Mouse (Mus musculus): ENCODE measurements at regions not wholly inside any gene's neighbourhood (a gene's known extent, or its start where the extent isn't known, plus 50 kb on each side); places are given as distances from the start of the nearest gene placed in this dataset.
A peak's percentile ranks its signal among the peaks of the same experiment; 100 is the strongest.

DNA sequence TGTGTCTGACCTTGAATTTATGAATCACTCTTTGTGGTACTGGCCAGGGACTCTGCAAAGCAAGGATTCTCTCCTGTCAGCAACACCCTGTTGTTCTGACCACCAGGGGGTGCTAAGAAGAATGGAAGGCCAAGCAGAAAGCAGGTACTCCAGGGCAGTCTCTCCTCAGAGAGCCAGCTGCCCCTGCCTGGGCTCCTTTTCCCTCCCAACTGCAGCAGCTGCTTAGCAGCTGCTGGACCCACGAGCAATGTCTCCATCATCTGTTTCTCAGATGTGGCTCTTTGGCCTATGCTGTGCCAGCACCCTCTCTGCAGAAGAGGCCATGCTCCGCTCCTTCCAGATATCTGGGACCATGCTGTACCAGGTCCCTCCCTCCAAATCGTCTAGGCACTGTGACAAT lies 124.9 kb downstream of the Abhd5 start:
- Histone ChIP-seq H3K4me3 (ENCODE audit: low read depth, low read length) (no peak overlapping the region), H3K9ac (ENCODE audit: low read length) (no peak overlapping the region), H3K4me2 (ENCODE audit: low read depth, severe bottlenecking) (no peak overlapping the region), H3K36me3 (ENCODE audit: control insufficient read depth, insufficient read depth, low read length) (no peaks in the 10 kb centered on the region), H3K27me3 (ENCODE audit: control insufficient read depth, insufficient read depth, low read length) (no peaks in the 10 kb centered on the region), H3K4me1 (ENCODE audit: control insufficient read depth, insufficient read depth, low read length) (no peaks in the 10 kb centered on the region), H3K9me3 (ENCODE audit: control insufficient read depth, low read length) (no peaks in the 10 kb centered on the region), H3K27ac (replicated peaks; ENCODE audit: low read depth, low read length) (no peak overlapping the region)
- DNase-seq (ENCODE audit: low spot score) (peak; percentile 57), ATAC-seq (ENCODE audit: insufficient number of reproducible peaks, low FRiP score, low TSS enrichment, low read depth) (no peak)
- 59% methylated on average over 3 of the region's 3 CpGs for WGBS

DNA sequence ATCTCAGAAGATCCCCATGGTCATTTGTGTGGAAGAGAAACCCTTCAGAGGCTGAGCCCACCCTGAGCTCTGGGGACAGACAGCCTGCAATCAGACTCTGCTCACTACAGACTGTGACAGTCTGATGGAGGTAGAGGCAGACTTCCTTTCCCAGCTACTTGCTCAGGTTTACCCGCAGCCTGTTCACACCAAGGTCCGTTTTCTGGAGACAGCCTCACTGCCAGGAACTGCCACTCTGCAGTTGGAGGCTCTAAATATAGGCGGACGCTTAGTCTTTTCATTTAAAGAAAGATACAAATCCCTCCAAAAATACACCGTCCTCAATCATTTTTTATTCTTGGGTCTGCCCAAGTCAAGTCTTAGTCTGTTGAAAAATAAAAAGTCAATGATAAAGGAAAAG lies 135.6 kb downstream of the Abhd5 start:
- no peaks in the 10 kb centered on the region for H3K4me1 ChIP-seq (ENCODE audit: control insufficient read depth, insufficient read depth, low read length)
- H3K9ac ChIP-seq (ENCODE audit: low read length): no peak overlapping the region
- no peak for ATAC-seq (ENCODE audit: insufficient number of reproducible peaks, low FRiP score, low TSS enrichment, low read depth)
- no peaks in the 10 kb centered on the region for H3K9me3 ChIP-seq (ENCODE audit: control insufficient read depth, low read length)
- H3K4me2 ChIP-seq (ENCODE audit: low read depth, severe bottlenecking): no peak overlapping the region
- 88% methylated on average over 5 of the region's 5 CpGs for WGBS
- no peaks in the 10 kb centered on the region for H3K27me3 ChIP-seq (ENCODE audit: control insufficient read depth, insufficient read depth, low read length)
- H3K4me3 ChIP-seq (ENCODE audit: low read depth, low read length): no peak overlapping the region
- no peak for DNase-seq (ENCODE audit: low spot score)
- H3K27ac ChIP-seq (replicated peaks; ENCODE audit: low read depth, low read length): no peak overlapping the region
- H3K36me3 ChIP-seq (ENCODE audit: control insufficient read depth, insufficient read depth, low read length): no peaks in the 10 kb centered on the region

DNA sequence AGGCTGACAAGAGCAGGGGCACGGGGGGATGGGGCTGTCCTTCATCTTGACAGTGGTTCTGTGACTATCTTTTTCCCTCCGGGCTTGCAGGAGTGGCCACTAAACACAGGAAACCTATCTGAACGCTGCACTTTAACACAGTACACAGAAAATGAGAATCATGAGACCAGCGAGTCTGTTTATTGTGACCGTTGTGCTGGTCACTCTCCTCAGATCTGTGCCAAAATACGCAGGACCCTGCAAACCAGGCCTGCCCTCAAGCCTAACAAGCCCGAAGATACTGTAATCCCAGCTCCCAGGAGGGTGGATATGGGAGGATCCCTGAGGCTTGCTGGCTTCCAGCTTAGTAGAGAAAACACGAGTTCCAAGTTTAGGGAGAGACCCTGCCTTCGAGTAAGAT lies 143.3 kb downstream of the Abhd5 start:
- no peaks in the 10 kb centered on the region for H3K36me3 ChIP-seq (ENCODE audit: control insufficient read depth, insufficient read depth, low read length)
- DNase-seq (ENCODE audit: low spot score): no peak
- ATAC-seq (ENCODE audit: insufficient number of reproducible peaks, low FRiP score, low TSS enrichment, low read depth): no peak
- H3K9ac ChIP-seq (ENCODE audit: low read length): no peak overlapping the region
- H3K4me2 ChIP-seq (ENCODE audit: low read depth, severe bottlenecking): no peak overlapping the region
- no peaks in the 10 kb centered on the region for H3K9me3 ChIP-seq (ENCODE audit: control insufficient read depth, low read length)
- no peaks in the 10 kb centered on the region for H3K4me1 ChIP-seq (ENCODE audit: control insufficient read depth, insufficient read depth, low read length)
- WGBS: 78% methylated on average over 9 of the region's 9 CpGs
- no peak overlapping the region for H3K4me3 ChIP-seq (ENCODE audit: low read depth, low read length)
- H3K27ac ChIP-seq (replicated peaks; ENCODE audit: low read depth, low read length): no peak overlapping the region
- H3K27me3 ChIP-seq (ENCODE audit: control insufficient read depth, insufficient read depth, low read length): no peaks in the 10 kb centered on the region

DNA sequence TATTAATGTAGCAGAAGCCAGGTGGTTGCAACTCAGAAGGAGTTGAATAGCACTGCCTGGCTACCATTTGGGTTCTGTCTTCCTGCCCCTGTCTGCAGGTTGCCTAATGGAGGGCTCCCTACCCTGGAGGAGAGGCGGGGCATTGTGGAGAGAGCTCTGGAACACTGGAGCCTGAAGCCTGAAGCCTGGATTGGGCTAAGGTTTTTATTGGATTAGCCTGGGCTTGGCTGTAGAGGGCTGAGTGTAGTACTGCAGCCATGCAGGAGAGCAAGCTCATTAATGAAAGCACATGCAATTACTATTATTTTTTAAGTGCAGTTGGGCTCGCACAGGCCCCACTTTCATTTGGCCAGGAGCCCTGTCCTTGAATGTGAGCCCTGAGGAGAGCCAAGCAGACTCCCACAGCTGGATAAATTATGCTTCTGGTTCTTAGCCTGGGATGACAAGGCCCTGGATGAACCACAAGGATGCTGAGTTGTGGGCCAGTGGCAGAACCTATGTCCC lies 145.1 kb downstream of the Abhd5 start:
- Histone ChIP-seq H3K4me3 (ENCODE audit: low read depth, low read length) (no peak overlapping the region), H3K9me3 (ENCODE audit: control insufficient read depth, low read length) (no peaks in the 10 kb centered on the region), H3K36me3 (ENCODE audit: control insufficient read depth, insufficient read depth, low read length) (no peaks in the 10 kb centered on the region), H3K4me1 (ENCODE audit: control insufficient read depth, insufficient read depth, low read length) (peaks cover 8% of the 10 kb centered on the region), H3K9ac (ENCODE audit: low read length) (no peak overlapping the region), H3K27ac (replicated peaks; ENCODE audit: low read depth, low read length) (no peak overlapping the region), H3K27me3 (ENCODE audit: control insufficient read depth, insufficient read depth, low read length) (no peaks in the 10 kb centered on the region), H3K4me2 (ENCODE audit: low read depth, severe bottlenecking) (no peak overlapping the region)
- DNase-seq (ENCODE audit: low spot score) (no peak), ATAC-seq (ENCODE audit: insufficient number of reproducible peaks, low FRiP score, low TSS enrichment, low read depth) (0 out of 2 replicates have a peak, but pooled peaks have one; percentile 39)
- 67% methylated on average over 2 of the region's 2 CpGs for WGBS

DNA sequence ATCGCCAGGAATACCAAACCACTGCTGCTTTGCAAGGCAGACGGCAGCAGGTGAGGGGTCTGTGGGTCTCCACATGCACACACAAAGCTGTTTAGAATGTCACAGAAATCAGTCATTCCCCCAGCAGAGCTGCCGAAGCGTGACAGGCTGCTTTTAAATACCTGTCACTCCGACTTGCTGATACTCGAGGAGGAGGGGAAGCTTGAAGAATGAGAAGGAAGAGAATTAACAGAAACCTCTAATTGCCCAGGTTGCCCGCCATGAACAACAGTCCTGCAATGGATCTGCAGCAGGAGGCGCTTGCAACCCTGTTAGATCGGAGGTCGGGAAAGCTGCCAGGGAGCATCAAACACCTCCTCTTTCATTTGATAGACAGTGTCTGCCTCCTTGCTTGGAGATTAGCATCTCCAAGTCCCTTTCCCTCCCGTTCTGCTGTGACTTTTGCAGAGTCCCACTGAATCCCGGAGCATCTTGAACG lies 150.5 kb downstream of the Abhd5 start:
- Histone ChIP-seq H3K36me3 (ENCODE audit: control insufficient read depth, insufficient read depth, low read length) (no peaks in the 10 kb centered on the region), H3K9ac (ENCODE audit: low read length) (no peak overlapping the region), H3K27me3 (ENCODE audit: control insufficient read depth, insufficient read depth, low read length) (no peaks in the 10 kb centered on the region), H3K4me1 (ENCODE audit: control insufficient read depth, insufficient read depth, low read length) (peaks cover 10% of the 10 kb centered on the region), H3K4me3 (ENCODE audit: low read depth, low read length) (no peak overlapping the region), H3K27ac (replicated peaks; ENCODE audit: low read depth, low read length) (no peak overlapping the region), H3K9me3 (ENCODE audit: control insufficient read depth, low read length) (no peaks in the 10 kb centered on the region; the same call in 1 of the 2 replicates), H3K4me2 (ENCODE audit: low read depth, severe bottlenecking) (no peak overlapping the region)
- ATAC-seq (ENCODE audit: insufficient number of reproducible peaks, low FRiP score, low TSS enrichment, low read depth) (no peak), DNase-seq (ENCODE audit: low spot score) (no peak)
- 52% methylated on average over 13 of the region's 13 CpGs for WGBS

DNA sequence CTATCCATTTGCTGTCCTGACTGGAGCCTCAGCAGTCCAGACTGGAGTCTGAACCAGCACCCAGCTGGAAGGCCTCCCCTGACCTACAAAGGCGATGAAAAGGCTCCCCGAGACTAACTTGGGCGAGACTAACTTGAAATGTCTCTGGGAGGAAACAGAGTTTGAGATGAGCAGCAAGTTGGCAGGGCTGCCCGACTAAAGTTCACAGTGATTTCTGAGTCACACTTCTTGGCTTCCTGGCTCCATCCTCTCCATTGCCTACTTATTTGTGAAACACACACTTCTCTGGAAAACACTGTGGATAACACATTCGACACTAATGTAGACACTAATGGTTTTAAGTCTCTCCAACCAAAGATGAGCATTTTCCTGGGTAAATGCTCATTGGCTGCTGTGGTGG lies 170.2 kb downstream of the Abhd5 start:
- H3K27me3 ChIP-seq (ENCODE audit: control insufficient read depth, insufficient read depth, low read length): no peaks in the 10 kb centered on the region
- DNase-seq (ENCODE audit: low spot score): no peak
- WGBS: 72% methylated on average over 5 of the region's 5 CpGs

DNA sequence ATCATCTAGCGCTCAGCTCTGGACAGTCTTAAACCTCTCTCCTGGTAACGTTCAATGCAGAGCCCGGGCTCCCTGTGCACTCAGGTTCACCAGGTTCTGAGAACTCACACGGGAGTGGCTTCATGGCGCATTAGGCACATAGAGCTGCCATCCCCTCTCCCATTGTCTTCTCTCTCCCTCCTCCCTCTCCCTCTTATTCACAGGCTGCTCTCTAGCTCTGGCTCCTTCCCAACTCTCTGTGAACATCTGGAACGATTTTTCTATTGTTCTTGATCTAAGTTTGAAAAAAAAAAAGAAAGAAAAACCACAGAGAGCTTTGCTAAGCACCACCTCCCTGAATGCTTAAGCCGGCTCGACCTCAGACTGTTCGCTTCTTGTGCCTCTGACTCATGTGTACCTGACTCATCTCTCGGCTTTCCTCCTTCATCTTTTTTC lies 174.2 kb downstream of the Abhd5 start:
- DNase-seq (ENCODE audit: low spot score): no peak
- no peak for ATAC-seq (ENCODE audit: insufficient number of reproducible peaks, low FRiP score, low TSS enrichment, low read depth)

More for the DNA sequence above, 170.2 kb downstream of the Abhd5 start:
- ATAC-seq (ENCODE audit: insufficient number of reproducible peaks, low FRiP score, low TSS enrichment, low read depth): no peak
- no peak overlapping the region for H3K27ac ChIP-seq (replicated peaks; ENCODE audit: low read depth, low read length)
- H3K9ac ChIP-seq (ENCODE audit: low read length): no peak overlapping the region
- H3K9me3 ChIP-seq (ENCODE audit: control insufficient read depth, low read length): no peaks in the 10 kb centered on the region
- H3K4me1 ChIP-seq (ENCODE audit: control insufficient read depth, insufficient read depth, low read length): no peaks in the 10 kb centered on the region
- H3K36me3 ChIP-seq (ENCODE audit: control insufficient read depth, insufficient read depth, low read length): no peaks in the 10 kb centered on the region
- no peak overlapping the region for H3K4me3 ChIP-seq (ENCODE audit: low read depth, low read length)
- no peak overlapping the region for H3K4me2 ChIP-seq (ENCODE audit: low read depth, severe bottlenecking)

DNA sequence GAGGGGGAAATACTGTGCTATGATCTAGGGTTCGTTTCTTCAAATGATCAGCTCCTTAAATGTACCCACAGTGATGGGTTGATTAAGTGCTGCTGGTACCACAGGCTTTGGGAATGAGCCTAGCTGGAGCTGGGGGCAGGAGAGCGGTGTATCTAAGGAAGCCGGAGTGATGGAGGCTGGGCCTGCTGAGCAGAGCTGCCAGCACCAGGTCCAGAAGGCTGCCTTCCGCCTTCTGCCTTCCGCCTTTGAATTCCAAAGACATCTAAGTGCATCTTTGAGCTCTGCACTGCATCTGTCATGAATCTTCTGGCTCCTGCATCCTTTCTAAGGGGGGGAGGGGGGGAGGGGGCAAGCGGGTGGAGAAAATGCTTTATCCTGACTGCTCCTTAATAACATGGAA lies 176.9 kb downstream of the Abhd5 start:
- DNase-seq (ENCODE audit: low spot score): no peak
- ATAC-seq (ENCODE audit: insufficient number of reproducible peaks, low FRiP score, low TSS enrichment, low read depth): no peak
- no peaks in the 10 kb centered on the region for H3K4me1 ChIP-seq (ENCODE audit: control insufficient read depth, insufficient read depth, low read length)
- no peaks in the 10 kb centered on the region for H3K9me3 ChIP-seq (ENCODE audit: control insufficient read depth, low read length)
- H3K9ac ChIP-seq (ENCODE audit: low read length): no peak overlapping the region
- H3K4me2 ChIP-seq (ENCODE audit: low read depth, severe bottlenecking): no peak overlapping the region
- 74% methylated on average over 6 of the region's 6 CpGs for WGBS
- H3K36me3 ChIP-seq (ENCODE audit: control insufficient read depth, insufficient read depth, low read length): no peaks in the 10 kb centered on the region
- H3K27ac ChIP-seq (replicated peaks; ENCODE audit: low read depth, low read length): no peak overlapping the region
- no peak overlapping the region for H3K4me3 ChIP-seq (ENCODE audit: low read depth, low read length)
- H3K27me3 ChIP-seq (ENCODE audit: control insufficient read depth, insufficient read depth, low read length): no peaks in the 10 kb centered on the region

More for the DNA sequence above, 174.2 kb downstream of the Abhd5 start:
- no peak overlapping the region for H3K27ac ChIP-seq (replicated peaks; ENCODE audit: low read depth, low read length)
- H3K9ac ChIP-seq (ENCODE audit: low read length): no peak overlapping the region
- H3K36me3 ChIP-seq (ENCODE audit: control insufficient read depth, insufficient read depth, low read length): no peaks in the 10 kb centered on the region
- no peaks in the 10 kb centered on the region for H3K4me1 ChIP-seq (ENCODE audit: control insufficient read depth, insufficient read depth, low read length)
- no peak overlapping the region for H3K4me3 ChIP-seq (ENCODE audit: low read depth, low read length)
- H3K4me2 ChIP-seq (ENCODE audit: low read depth, severe bottlenecking): no peak overlapping the region
- H3K27me3 ChIP-seq (ENCODE audit: control insufficient read depth, insufficient read depth, low read length): no peaks in the 10 kb centered on the region
- WGBS: 62% methylated on average over 10 of the region's 10 CpGs
- H3K9me3 ChIP-seq (ENCODE audit: control insufficient read depth, low read length): no peaks in the 10 kb centered on the region

DNA sequence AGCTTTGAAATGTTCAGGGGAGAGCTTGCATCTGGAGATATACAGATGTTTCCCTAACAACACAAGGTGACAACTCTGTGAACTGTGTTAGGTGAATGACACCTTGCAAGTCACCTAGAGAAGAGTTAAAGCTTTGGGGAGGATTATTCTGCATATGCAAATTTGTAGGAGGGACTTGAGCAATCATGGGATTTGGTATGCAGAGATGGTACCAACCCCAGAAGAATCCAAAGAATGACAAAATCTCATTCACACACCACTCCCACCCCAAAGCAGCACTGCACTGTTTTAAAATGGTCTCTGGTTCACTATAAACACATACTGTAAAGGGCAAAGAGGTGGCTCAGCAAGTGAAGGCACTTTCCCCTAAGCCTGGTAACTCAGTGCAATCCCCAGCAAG lies 178.3 kb downstream of the Abhd5 start:
- Histone ChIP-seq H3K27me3 (ENCODE audit: control insufficient read depth, insufficient read depth, low read length) (no peaks in the 10 kb centered on the region), H3K4me2 (ENCODE audit: low read depth, severe bottlenecking) (no peak overlapping the region), H3K4me1 (ENCODE audit: control insufficient read depth, insufficient read depth, low read length) (no peaks in the 10 kb centered on the region), H3K9ac (ENCODE audit: low read length) (no peak overlapping the region), H3K27ac (replicated peaks; ENCODE audit: low read depth, low read length) (no peak overlapping the region), H3K36me3 (ENCODE audit: control insufficient read depth, insufficient read depth, low read length) (no peaks in the 10 kb centered on the region), H3K4me3 (ENCODE audit: low read depth, low read length) (no peak overlapping the region), H3K9me3 (ENCODE audit: control insufficient read depth, low read length) (no peaks in the 10 kb centered on the region)
- ATAC-seq (ENCODE audit: insufficient number of reproducible peaks, low FRiP score, low TSS enrichment, low read depth) (no peak), DNase-seq (ENCODE audit: low spot score) (no peak)
